15 mouse cellular contexts compared by ENCODE assay signal in the genomic region with DNA sequence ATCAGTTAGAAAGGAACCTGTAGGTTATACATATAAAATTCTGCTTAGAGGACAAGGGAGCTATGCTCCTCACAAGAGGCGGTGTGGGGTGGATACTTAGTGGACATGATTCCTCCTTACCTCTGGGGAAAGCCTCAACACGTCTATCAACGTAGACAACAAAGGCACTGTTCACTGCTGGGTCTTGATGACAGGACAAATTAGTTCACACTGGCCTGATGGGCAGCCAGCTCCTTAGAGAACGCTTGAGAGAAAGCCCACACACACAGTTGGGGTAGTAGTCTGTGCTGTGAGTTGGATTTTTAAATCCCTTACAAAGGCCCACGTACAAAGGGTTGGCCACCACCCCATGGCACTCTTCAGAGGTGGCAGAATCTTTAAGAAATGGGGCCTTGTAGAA.
"Had no signal": no experiment of that assay in that cellular context is flagged by ENCODE, and none has a peak within 500 bp of the region (broad histone marks: within the 10 kb centered on the region; RNA-seq: fewer than 3 reads in every experiment).

No protein-coding gene starts in this region.

- ATAC-seq: liver, postnatal 0 days; midbrain, embryonic 16.5 days had no signal

- H3K27me3 ChIP-seq: stomach, embryonic 15.5 days had no signal

- H3K27ac ChIP-seq: kidney, embryonic 15.5 days; limb, embryonic 12.5 days; liver, embryonic 13.5 days; lung, embryonic 15.5 days; neural tube, embryonic 15.5 days; stomach, embryonic 15.5 days had no signal

- H3K9me3 ChIP-seq: kidney, embryonic 15.5 days; limb, embryonic 12.5 days; liver, embryonic 13.5 days; lung, embryonic 15.5 days; neural tube, embryonic 15.5 days; stomach, embryonic 15.5 days had no signal

- H3K4me3 ChIP-seq: kidney, embryonic 15.5 days; limb, embryonic 12.5 days; liver, embryonic 13.5 days; lung, embryonic 15.5 days; neural tube, embryonic 15.5 days; stomach, embryonic 15.5 days had no signal

- DNase-seq: kidney, adult 2 months; kidney, postnatal 14 days; liver; liver, embryonic 13.5 days; liver, postnatal 0 days; lung, postnatal 14 days; right cerebral cortex, postnatal 14 days; thymus, adult 2 months; thymus, postnatal 25 days had no signal

- H3K36me3 ChIP-seq: kidney, embryonic 15.5 days; limb, embryonic 12.5 days; liver, embryonic 13.5 days; lung, embryonic 15.5 days; neural tube, embryonic 15.5 days; stomach, embryonic 15.5 days had no signal

- H3K9ac ChIP-seq: kidney, embryonic 15.5 days; limb, embryonic 12.5 days; liver, embryonic 13.5 days; liver, postnatal 0 days; lung, embryonic 15.5 days; neural tube, embryonic 15.5 days; stomach, embryonic 15.5 days had no signal

- H3K4me2 ChIP-seq: kidney, embryonic 15.5 days; limb, embryonic 12.5 days; liver, embryonic 13.5 days; lung, embryonic 15.5 days; neural tube, embryonic 15.5 days; stomach, embryonic 15.5 days had no signal
